Mouse (Mus musculus): Measurements from ENCODE around the gene Gm36028.

GRCm38 (mm10) chr16:37901318-37901717 lies 40.4 kb upstream of the Gm36028 start:
- TF ChIP-seq CTCF (IDR thresholded peaks at IDR 0.05; ENCODE audit: borderline replicate concordance, extremely low read depth, insufficient read depth, insufficient read length), result no peak
- no peak for TF ChIP-seq POLR2A (IDR thresholded peaks at IDR 0.05; ENCODE audit: borderline replicate concordance, extremely low read depth, insufficient read depth, insufficient read length, poor library complexity, severe bottlenecking)
